8 mouse cellular contexts compared by ENCODE assay signal in genomic region chr9:64019036-64019886, GRCm38 (mm10). TPM values are rescaled to one million over a fixed set of nuclear protein-coding genes. Genes with fewer than 3 reads are reported as not detected.
DNase-seq lines count a peak whose midpoint lies in the region; ATAC-seq lines count a peak whose summit lies in the region.

No protein-coding gene starts in this region.

- ATAC-seq in heart, embryonic 12.5 days (ENCODE audit: insufficient number of reproducible peaks, low FRiP score) = no peak
- ATAC-seq in hindbrain, embryonic 14.5 days (ENCODE audit: low FRiP score) = no peak
- ATAC-seq in midbrain, embryonic 12.5 days (ENCODE audit: low FRiP score, low read depth) = no peak
- no peak for ATAC-seq in granulocyte monocyte progenitor cell, adult 5-6 weeks (replicated peaks; ENCODE audit: poor library complexity, severe bottlenecking)

- H3K27ac ChIP-seq in heart, embryonic 12.5 days (ENCODE audit: poor library complexity, severe bottlenecking) = peak overlapping the region; percentile 99
- H3K27ac ChIP-seq in hindbrain, embryonic 14.5 days = no peak overlapping the region
- H3K27ac ChIP-seq in midbrain, embryonic 12.5 days (replicated peaks) = no peak overlapping the region

- H3K4me1 ChIP-seq in heart, embryonic 12.5 days (replicated peaks) = peaks cover 46% of the 10 kb centered on the region
- H3K4me1 ChIP-seq in hindbrain, embryonic 14.5 days (replicated peaks; ENCODE audit: control insufficient read depth, insufficient read depth, low read length) = peaks cover 52% of the 10 kb centered on the region
- peaks cover 68% of the 10 kb centered on the region for H3K4me1 ChIP-seq in midbrain, embryonic 12.5 days

- peak overlapping the region; percentile 100 for H3K9ac ChIP-seq in heart, embryonic 12.5 days
- H3K9ac ChIP-seq in hindbrain, embryonic 14.5 days = peak overlapping the region; percentile 70
- H3K9ac ChIP-seq in midbrain, embryonic 12.5 days (replicated peaks) = peak overlapping the region; percentile 87

- 5% methylated on average over 10 of the region's 10 CpGs for WGBS in heart, embryonic 12.5 days
- WGBS in hindbrain, embryonic 14.5 days = 10% methylated on average over 10 of the region's 10 CpGs
- WGBS in midbrain, embryonic 12.5 days = 8% methylated on average over 10 of the region's 10 CpGs

- peaks cover 42% of the 10 kb centered on the region for H3K36me3 ChIP-seq in heart, embryonic 12.5 days
- H3K36me3 ChIP-seq in hindbrain, embryonic 14.5 days (replicated peaks; ENCODE audit: control insufficient read depth, insufficient read depth) = no peaks in the 10 kb centered on the region
- no peaks in the 10 kb centered on the region for H3K36me3 ChIP-seq in midbrain, embryonic 12.5 days

- peak overlapping the region; percentile 77 for H3K4me3 ChIP-seq in heart, embryonic 12.5 days
- H3K4me3 ChIP-seq in hindbrain, embryonic 14.5 days (replicated peaks; ENCODE audit: low read length) = peak overlapping the region; percentile 55
- H3K4me3 ChIP-seq in midbrain, embryonic 12.5 days = peak overlapping the region; percentile 70

- H3K4me2 ChIP-seq in heart, embryonic 12.5 days = peak overlapping the region; percentile 97
- peak overlapping the region; percentile 89 for H3K4me2 ChIP-seq in hindbrain, embryonic 14.5 days (replicated peaks)
- H3K4me2 ChIP-seq in midbrain, embryonic 12.5 days (replicated peaks) = peak overlapping the region; percentile 93

- no peak for DNase-seq in heart, adult 11 months
- DNase-seq in R1 (ENCODE audit: low read depth, low spot score) = peak; percentile 54
- no peak for DNase-seq in hindbrain, embryonic 14.5 days (ENCODE audit: low spot score)
- DNase-seq in gastrocnemius, postnatal 36 days = no peak
- no peak for DNase-seq in gastrocnemius, adult 8-10 months (ENCODE audit: low spot score in 2 of 2)

- H3K9me3 ChIP-seq in heart, embryonic 12.5 days (replicated peaks) = no peaks in the 10 kb centered on the region
- no peaks in the 10 kb centered on the region for H3K9me3 ChIP-seq in hindbrain, embryonic 14.5 days (ENCODE audit: control insufficient read depth, low read length)
- H3K9me3 ChIP-seq in midbrain, embryonic 12.5 days = no peaks in the 10 kb centered on the region

- H3K27me3 ChIP-seq in heart, embryonic 12.5 days (replicated peaks) = no peaks in the 10 kb centered on the region
- peaks cover 49% of the 10 kb centered on the region for H3K27me3 ChIP-seq in hindbrain, embryonic 14.5 days (ENCODE audit: control insufficient read depth, insufficient read depth, low read length)
- peaks cover 30% of the 10 kb centered on the region for H3K27me3 ChIP-seq in midbrain, embryonic 12.5 days

- intact Hi-C loops in gastrocnemius, postnatal 36 days (cut with DNase I) = no loop called here

RNA-seq across cellular contexts. Expression of gene Smad6, which starts 2.6 kb away (rescaled TPM):
- 56.2 and 62.8 TPM in 2 replicates for polyA plus RNA-seq in heart, embryonic 12.5 days (2016; fragmentation: Nextera tagmentation; extraction: Ambion mirVana)
- 2.3 and 2.7 TPM in 2 replicates for polyA plus RNA-seq in hindbrain, embryonic 14.5 days (2014; fragmentation: Nextera tagmentation; extraction: Ambion mirVana)
- polyA plus RNA-seq in midbrain, embryonic 12.5 days (2016; fragmentation: Nextera tagmentation; extraction: Ambion mirVana) = 7.8 TPM in 2 replicates
- total RNA-seq in granulocyte monocyte progenitor cell, adult 5-6 weeks (2014; fragmentation: Nextera tagmentation) = 0.56 and 1.4 TPM in 2 replicates
- 1.3 and 1.7 TPM in 2 replicates for total RNA-seq in granulocyte monocyte progenitor cell, adult 5-6 weeks (2017)
- total RNA-seq in gastrocnemius, postnatal 36 days (2021) = 1 to 10 TPM; 3.3 to 4.0 TPM
- total RNA-seq in gastrocnemius, adult 8-10 months (2022) = 1 to 10 TPM; 3.2 to 5.1 (median 3.6) TPM
